Mouse (Mus musculus): ENCODE data around the gene Tdg.

DNA sequence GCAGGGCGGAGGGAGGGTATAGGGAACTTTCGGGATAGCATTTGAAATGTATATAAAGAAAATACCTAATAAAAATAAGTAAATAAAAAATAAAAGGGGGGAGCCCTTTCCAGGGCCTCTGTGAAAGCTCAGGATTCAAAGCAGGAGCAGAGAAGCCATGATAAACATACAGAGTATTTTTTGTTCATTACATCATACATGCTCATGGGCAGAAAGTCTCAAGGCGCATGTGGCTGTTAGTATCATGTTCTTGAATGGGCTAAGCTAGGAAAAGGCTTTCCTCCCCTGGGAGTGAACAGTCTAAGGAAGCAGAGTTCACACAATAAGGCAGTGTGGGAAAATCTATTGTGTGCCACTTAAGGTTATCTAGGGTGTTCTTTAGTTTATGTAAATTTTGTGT lies 6.7 kb downstream of the Tdg start:
- TF ChIP-seq POLR2A (IDR thresholded peaks at IDR 0.05; ENCODE audit: borderline replicate concordance, insufficient read depth, low read length) (no peak), CTCF (IDR thresholded peaks at IDR 0.05; ENCODE audit: borderline replicate concordance, insufficient read depth, low read depth, low read length) (no peak)

Measured in cerebellum, adult 2 months (tissue).